Mouse (Mus musculus) layer of hippocampus, postnatal 10 days (tissue): ENCODE results near the gene Preb. TPM values are rescaled to one million over a fixed set of nuclear protein-coding genes. Genes with fewer than 3 reads are reported as not detected.

ENCODE experiments used
- DNase-seq, 2 experiments: peaks; one replicate each; pipeline ENCODE4 v3.0.0; 2021; ENCODE audit warnings: low spot score in 2 of 2
- total RNA-seq, 2 experiments: library from RNA; stranded (reverse); gene quantifications; 2 replicates each; pipeline ENCODE4 v1.2.3; 2021

The Preb gene
- total RNA-seq, 2 experiments from 2014 or later: 116 to 125 TPM

- peak; percentile 92 to 96 for DNase-seq
Observed at GRCm38 (mm10) chr5:30907413-30908059, 52.6 kb downstream of the Preb start, which contains the start of gene Ost4. Gene Ost4 (minus strand): TSS chr5:30907788.

DNA sequence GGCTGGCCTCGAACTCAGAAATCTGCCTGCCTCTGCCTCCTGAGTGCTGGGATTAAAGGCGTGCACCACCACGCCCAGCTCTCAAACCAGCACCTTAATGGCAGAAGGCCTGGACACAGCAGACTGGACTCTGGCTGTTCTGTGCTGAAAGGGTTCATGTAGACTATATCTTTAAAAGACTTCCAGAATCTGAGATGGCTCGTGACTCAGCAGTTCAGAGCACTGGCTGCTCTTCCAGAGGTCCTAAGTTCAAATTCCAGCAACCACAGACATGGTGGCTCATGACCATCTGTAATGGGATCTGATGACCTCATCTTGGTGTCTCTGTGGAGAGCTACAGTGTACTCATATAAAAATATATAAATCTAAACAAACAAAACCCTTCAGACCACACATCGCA lies 58.3 kb downstream of the Preb start:
- DNase-seq: no peak

Other genes with a start within 250 kb of the Preb start
- 100 to 1,000 TPM; 321 to 327 TPM for gene Dpysl5, start 248.8 kb downstream of the Preb start, total RNA-seq
- gene Mapre3, start 145.7 kb downstream of the Preb start, total RNA-seq: 100 to 1,000 TPM; 202 to 212 TPM
- 10 to 100 TPM; 64.5 to 66.9 TPM for gene Tmem214, start 92.3 kb downstream of the Preb start, total RNA-seq
- gene Agbl5, start 71.7 kb downstream of the Preb start, total RNA-seq: 10 to 100 TPM; 23.0 to 25.6 TPM
- gene Ost4, start 52.6 kb downstream of the Preb start, total RNA-seq: 10 to 100 TPM; 91.7 to 98.2 TPM
- 1 to 10 TPM; 5.7 to 6.5 TPM for gene Emilin1, start 47.0 kb downstream of the Preb start, total RNA-seq
- 10 to 100 TPM in 1 of 2 experiments, 1 to 10 TPM in 1; 8.0 to 12.7 TPM for gene Khk, start 38.9 kb downstream of the Preb start, total RNA-seq
- gene Cgref1, start 14.8 kb downstream of the Preb start, total RNA-seq: 10 to 100 TPM; 39.6 to 43.0 TPM
- gene Tcf23, start 8.3 kb upstream of the Preb start, total RNA-seq: not detected
- gene Atraid, start 88.0 kb upstream of the Preb start, total RNA-seq: 10 to 100 TPM; 80.1 to 86.1 TPM
- gene Slc5a6, start 88.6 kb upstream of the Preb start, total RNA-seq: 10 to 100 TPM; 14.2 to 16.6 TPM
- 10 to 100 TPM; 21.2 to 23.2 TPM for gene Cad, start 94.4 kb upstream of the Preb start, total RNA-seq
- gene Dnajc5g, start 145.9 kb upstream of the Preb start, total RNA-seq: not detected
- gene Slc30a3, start 147.9 kb upstream of the Preb start, total RNA-seq: 10 to 100 TPM; 41.0 to 47.6 TPM
- gene Trim54, start 156.4 kb upstream of the Preb start, total RNA-seq: not detected
- gene Ucn, start 178.5 kb upstream of the Preb start, total RNA-seq: not detected
- gene Mpv17, start 193.9 kb upstream of the Preb start, total RNA-seq: 10 to 100 TPM; 36.3 to 41.4 TPM
- 1 to 10 TPM; 2.2 to 2.6 TPM for gene Gm29609, start 219.6 kb upstream of the Preb start, total RNA-seq
- 10 to 100 TPM; 57.4 to 66.3 TPM for gene Gtf3c2, start 219.8 kb upstream of the Preb start, total RNA-seq
- 10 to 100 TPM; 77.1 to 83.3 TPM for gene Snx17, start 232.9 kb upstream of the Preb start, total RNA-seq
- gene Eif2b4, start 233.1 kb upstream of the Preb start, total RNA-seq: 10 to 100 TPM; 53.0 to 62.7 TPM
- gene Zfp513, start 241.9 kb upstream of the Preb start, total RNA-seq: 10 to 100 TPM; 28.9 to 33.1 TPM